Mouse (Mus musculus): ENCODE measurements around the gene Sympk.
"Not testable (repeated sequence)": the region's sequence is repeated elsewhere in the genome, so short reads cannot be mapped to it uniquely, and the experiment has no call there.

Sympk gene

GRCm38 (mm10) chr7:19052345-19053135, 28.4 kb downstream of the Sympk start:
- DNase-seq (ENCODE audit: low spot score in 2 of 2): no peak

- no peak for DNase-seq (ENCODE audit: low spot score in 2 of 2)
Observed at GRCm38 (mm10) chr7:19053136-19053532, 29.0 kb downstream of the Sympk start.

GRCm38 (mm10) chr7:19054047-19054776, 30.0 kb downstream of the Sympk start, which contains the start of gene Rsph6a:
Gene Rsph6a (plus strand): TSS chr7:19054690.
- no peak for DNase-seq (ENCODE audit: low spot score in 2 of 2)

GRCm38 (mm10) chr7:19054777-19055076, 30.6 kb downstream of the Sympk start:
- DNase-seq (ENCODE audit: low spot score in 2 of 2): no peak

GRCm38 (mm10) chr7:19055108-19055507, 30.9 kb downstream of the Sympk start:
- no peak for DNase-seq (ENCODE audit: low spot score in 2 of 2)

GRCm38 (mm10) chr7:19057405-19057804, 33.2 kb downstream of the Sympk start:
- no peak for DNase-seq (ENCODE audit: low spot score in 2 of 2)

- DNase-seq (ENCODE audit: low spot score in 2 of 2): no peak
Observed at GRCm38 (mm10) chr7:19065896-19066295, 41.7 kb downstream of the Sympk start.

- DNase-seq (ENCODE audit: low spot score in 2 of 2): no peak
Observed at GRCm38 (mm10) chr7:19067063-19067462, 42.9 kb downstream of the Sympk start.

GRCm38 (mm10) chr7:19067935-19068334, 43.8 kb downstream of the Sympk start:
- DNase-seq (ENCODE audit: low spot score in 2 of 2): no peak

GRCm38 (mm10) chr7:19068707-19069106, 44.5 kb downstream of the Sympk start:
- peak in 1 of 2 experiments; percentile 58 for DNase-seq (ENCODE audit: low spot score in 2 of 2)

GRCm38 (mm10) chr7:19069500-19069899, 45.3 kb downstream of the Sympk start:
- no peak for DNase-seq (ENCODE audit: low spot score in 2 of 2)

- not testable (repeated sequence) for DNase-seq (ENCODE audit: low spot score in 2 of 2)
Observed at GRCm38 (mm10) chr7:19071024-19071423, 46.8 kb downstream of the Sympk start.

- DNase-seq (ENCODE audit: low spot score in 2 of 2): no peak
Observed at GRCm38 (mm10) chr7:19073504-19073903, 49.3 kb downstream of the Sympk start.

- no peak for DNase-seq (ENCODE audit: low spot score in 2 of 2)
Observed at GRCm38 (mm10) chr7:19074494-19074893, 50.3 kb downstream of the Sympk start.

GRCm38 (mm10) chr7:19075231-19075630, 51.1 kb downstream of the Sympk start:
- DNase-seq (ENCODE audit: low spot score in 2 of 2): no peak

- DNase-seq (ENCODE audit: low spot score in 2 of 2): peak; percentile 71 to 87
Observed at GRCm38 (mm10) chr7:19075723-19076585, 51.8 kb downstream of the Sympk start, which contains the start of gene Dmwd. Gene Dmwd (plus strand): TSS chr7:19076227.

GRCm38 (mm10) chr7:19076586-19076991, 52.4 kb downstream of the Sympk start:
- DNase-seq (ENCODE audit: low spot score in 2 of 2): no peak

- no peak for DNase-seq (ENCODE audit: low spot score in 2 of 2)
Observed at GRCm38 (mm10) chr7:19077761-19078160, 53.6 kb downstream of the Sympk start.

- DNase-seq (ENCODE audit: low spot score in 2 of 2): no peak
Observed at GRCm38 (mm10) chr7:19078732-19079131, 54.6 kb downstream of the Sympk start.

GRCm38 (mm10) chr7:19080451-19080950, 56.3 kb downstream of the Sympk start:
- no peak for DNase-seq (ENCODE audit: low spot score in 2 of 2)

- no peak for DNase-seq (ENCODE audit: low spot score in 2 of 2)
Observed at GRCm38 (mm10) chr7:19082171-19082570, 58.0 kb downstream of the Sympk start.

- DNase-seq (ENCODE audit: low spot score in 2 of 2): no peak
Observed at GRCm38 (mm10) chr7:19083096-19083495, 58.9 kb downstream of the Sympk start.
